Mouse (Mus musculus) bone marrow macrophage, adult 2 months (primary cell): Measurements from ENCODE around the gene Gm21962. TPM values are rescaled to one million over a fixed set of nuclear protein-coding genes. Genes with fewer than 3 reads are reported as not detected.
"Not testable (repeated sequence)": the region's sequence is repeated elsewhere in the genome, so short reads cannot be mapped to it uniquely, and the experiment has no call there.

Source experiments
- H3K27ac ChIP-seq: 2 replicates; pipeline ENCODE4 v1.5.1; 2012; ENCODE audit warnings: low read depth, low read length; ENCODE audit not compliant: insufficient read depth
- H3K4me1 ChIP-seq: 2 replicates; pipeline ENCODE4 v1.6.1; 2012; ENCODE audit warnings: low read length; ENCODE audit not compliant: control insufficient read depth, insufficient read depth
- H3K4me3 ChIP-seq: 2 replicates; pipeline ENCODE4 v1.5.1; 2012; ENCODE audit warnings: mild to moderate bottlenecking, low read length, moderate library complexity; ENCODE audit not compliant: insufficient read depth
- CTCF ChIP-seq: IDR thresholded peaks from 2 replicates; pipeline ENCODE4 v1.5.1; 2012; ENCODE audit warnings: low read depth, mild to moderate bottlenecking, low read length, moderate library complexity
- POLR2A ChIP-seq: IDR thresholded peaks from 2 replicates; pipeline ENCODE4 v1.6.1; 2012; ENCODE audit warnings: mild to moderate bottlenecking, low read depth, low read length, borderline replicate concordance
- polyA plus RNA-seq: library from polyadenylated mRNA; stranded (reverse); fragments of >200 nt; gene quantifications from 2 replicates; pipeline ENCODE4 v1.2.4, GENCODE M21; 2012; ENCODE audit not compliant: missing spikeins, insufficient read depth, insufficient read length

Gm21962 gene
- not detected in 2 replicates for polyA plus RNA-seq

- H3K4me1 ChIP-seq, H3K4me3 ChIP-seq: not testable (repeated sequence)
Observed at GRCm38 (mm10) chr3:137671224-137671623, at the start of gene Gm21962. Gene Gm21962 (plus strand): TSS chr3:137671524.

GRCm38 (mm10) chr3:137622091-137622490 is 49.2 kb upstream of the Gm21962 start:
- Histone ChIP-seq H3K4me1 (no peaks in the 10 kb centered on the region), H3K4me3 (no peak overlapping the region), H3K27ac (no peak overlapping the region)
- TF ChIP-seq POLR2A, result no peak
- no peak for TF ChIP-seq CTCF

More at GRCm38 (mm10) chr3:137671224-137671623, at the start of gene Gm21962:
- not testable (repeated sequence) for H3K27ac ChIP-seq

GRCm38 (mm10) chr3:137622895-137623580 is 48.3 kb upstream of the Gm21962 start:
- no peak for TF ChIP-seq CTCF
- TF ChIP-seq POLR2A, result no peak
- Histone ChIP-seq H3K4me1 (no peaks in the 10 kb centered on the region), H3K27ac (no peak overlapping the region), H3K4me3 (peak overlapping the region; percentile 54)

GRCm38 (mm10) chr3:137623581-137624362 is 47.6 kb upstream of the Gm21962 start:
- no peak overlapping the region for H3K27ac ChIP-seq
- no peak for TF ChIP-seq POLR2A
- no peak for TF ChIP-seq CTCF
- H3K4me1 ChIP-seq, result no peaks in the 10 kb centered on the region
- peak overlapping the region; percentile 54 for H3K4me3 ChIP-seq

- no peak overlapping the region for H3K27ac ChIP-seq
- TF ChIP-seq CTCF (no peak), POLR2A (no peak)
- no peak overlapping the region for H3K4me3 ChIP-seq
- no peaks in the 10 kb centered on the region for H3K4me1 ChIP-seq
Observed at GRCm38 (mm10) chr3:137625054-137625453, 46.3 kb upstream of the Gm21962 start.

GRCm38 (mm10) chr3:137633726-137634125 is 37.6 kb upstream of the Gm21962 start:
- no peak overlapping the region for H3K4me3 ChIP-seq
- no peaks in the 10 kb centered on the region for H3K4me1 ChIP-seq
- TF ChIP-seq POLR2A (no peak), CTCF (no peak)
- no peak overlapping the region for H3K27ac ChIP-seq

- Histone ChIP-seq H3K4me3 (no peak overlapping the region), H3K4me1 (no peaks in the 10 kb centered on the region), H3K27ac (no peak overlapping the region)
- TF ChIP-seq POLR2A, result no peak
Observed at GRCm38 (mm10) chr3:137636571-137636970, 34.8 kb upstream of the Gm21962 start.

GRCm38 (mm10) chr3:137641238-137641637 is 30.1 kb upstream of the Gm21962 start:
- Histone ChIP-seq H3K27ac (no peak overlapping the region), H3K4me1 (no peaks in the 10 kb centered on the region), H3K4me3 (no peak overlapping the region)
- TF ChIP-seq CTCF, result no peak
- no peak for TF ChIP-seq POLR2A

- no peak overlapping the region for H3K27ac ChIP-seq
- H3K4me3 ChIP-seq, result no peak overlapping the region
- TF ChIP-seq POLR2A, result no peak
- TF ChIP-seq CTCF, result no peak
- no peaks in the 10 kb centered on the region for H3K4me1 ChIP-seq
Observed at GRCm38 (mm10) chr3:137642137-137642536, 29.2 kb upstream of the Gm21962 start.

GRCm38 (mm10) chr3:137642568-137642967 is 28.8 kb upstream of the Gm21962 start:
- TF ChIP-seq CTCF (no peak), POLR2A (no peak)
- no peaks in the 10 kb centered on the region for H3K4me1 ChIP-seq
- no peak overlapping the region for H3K4me3 ChIP-seq
- H3K27ac ChIP-seq, result no peak overlapping the region

GRCm38 (mm10) chr3:137644081-137644480 is 27.2 kb upstream of the Gm21962 start:
- Histone ChIP-seq H3K27ac (no peak overlapping the region), H3K4me1 (no peaks in the 10 kb centered on the region), H3K4me3 (no peak overlapping the region)
- TF ChIP-seq CTCF (no peak), POLR2A (no peak)
